Mouse (Mus musculus): ENCODE measurements around the gene Slc11a2.
"Not testable (repeated sequence)": the region's sequence is repeated elsewhere in the genome, so short reads cannot be mapped to it uniquely, and the experiment has no call there.

Gene Slc11a2

GRCm38 (mm10) chr15:100349496-100349895 is 75.4 kb downstream of the Slc11a2 start:
- no peak for DNase-seq (ENCODE audit: low spot score)

DNA sequence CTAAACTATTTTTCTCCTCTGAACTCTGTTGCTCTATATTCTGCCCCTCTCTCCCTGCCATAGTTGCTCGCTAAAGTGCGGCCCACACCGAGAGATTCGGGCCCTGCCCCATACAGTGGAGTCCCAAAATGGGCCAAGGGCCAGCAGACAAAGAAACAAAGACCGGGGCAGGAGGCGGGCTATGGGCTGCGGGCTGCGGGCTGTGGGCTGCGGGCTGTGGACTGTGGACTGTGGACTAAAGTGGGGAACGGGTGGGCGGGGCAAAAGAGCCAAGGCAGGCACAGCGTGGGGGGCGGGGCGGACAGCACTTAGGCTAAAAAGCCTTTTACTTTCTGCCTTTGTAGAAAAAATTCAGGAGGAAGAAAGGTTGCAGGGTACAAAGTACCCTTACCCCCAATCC is 78.1 kb downstream of the Slc11a2 start:
- DNase-seq (ENCODE audit: low spot score): no peak

DNA sequence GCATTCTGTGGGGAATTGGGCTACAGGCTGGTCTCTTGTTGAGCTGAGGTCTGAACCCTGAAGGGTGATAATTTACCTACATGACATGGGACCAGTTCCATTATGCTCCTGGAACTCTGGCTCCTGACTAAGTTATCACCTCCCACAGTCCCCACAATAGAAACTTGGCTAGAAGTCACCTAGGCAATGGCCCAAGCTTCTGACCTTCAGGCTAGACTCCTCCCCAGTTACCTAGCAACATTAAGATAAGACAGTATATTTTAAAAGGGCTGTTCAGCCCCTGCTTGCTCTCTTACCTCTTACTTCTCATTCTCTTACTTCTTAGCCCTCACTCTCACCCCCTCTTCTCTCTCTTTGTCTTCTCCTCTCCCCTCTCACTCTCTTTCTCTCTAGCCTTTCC is 79.4 kb downstream of the Slc11a2 start:
- DNase-seq (ENCODE audit: low spot score): no peak

GRCm38 (mm10) chr15:100341314-100341980 is 83.4 kb downstream of the Slc11a2 start:
- DNase-seq (ENCODE audit: low spot score): not testable (repeated sequence)
